Mouse (Mus musculus) hindbrain, embryonic 12.5 days (tissue): ENCODE measurements around the gene Epha2. TPM values are rescaled to one million over a fixed set of nuclear protein-coding genes. Genes with fewer than 3 reads are reported as not detected.

Experiments
- ATAC-seq: fragments of 200-750 bp; cut with Nextera tagmentation; 2 replicates; pipeline ENCODE4 v1.8.0; 2017; ENCODE audit warnings: moderate TSS enrichment; ENCODE audit not compliant: low FRiP score
- H3K27ac ChIP-seq: fragments of 300-500 bp; sonication (generic); 2 replicates; pipeline ENCODE4 v1.5.1; 2016; ENCODE audit warnings: mild to moderate bottlenecking
- H3K27me3 ChIP-seq: fragments of 300-500 bp; sonication (generic); 2 replicates; pipeline ENCODE4 v1.6.1; 2016; ENCODE audit warnings: mild to moderate bottlenecking
- H3K36me3 ChIP-seq: fragments of 300-500 bp; sonication (generic); 2 replicates; pipeline ENCODE4 v1.6.1; 2016; ENCODE audit warnings: mild to moderate bottlenecking
- H3K4me1 ChIP-seq: fragments of 300-500 bp; sonication (generic); 2 replicates; pipeline ENCODE4 v1.6.1; 2016
- H3K4me2 ChIP-seq: fragments of 300-500 bp; sonication (generic); replicated peaks from 2 replicates; pipeline ENCODE4 v1.6.1; 2016; ENCODE audit warnings: mild to moderate bottlenecking
- H3K4me3 ChIP-seq: fragments of 300-500 bp; sonication (generic); 2 replicates; pipeline ENCODE4 v1.5.1; 2016; ENCODE audit warnings: mild to moderate bottlenecking
- H3K9ac ChIP-seq: fragments of 300-500 bp; sonication (generic); 2 replicates; pipeline ENCODE4 v1.6.1; 2016; ENCODE audit warnings: mild to moderate bottlenecking, moderate library complexity
- H3K9me3 ChIP-seq: fragments of 300-500 bp; sonication (generic); replicated peaks from 2 replicates; pipeline ENCODE4 v1.6.1; 2016; ENCODE audit warnings: mild to moderate bottlenecking
- WGBS: fragments of 180-500 bp; shearing (Covaris S2); methylation state at CpG from one replicate; pipeline ENCODE4 v1.1.7; 2016; 5-methylcytosine and 5-hydroxymethylcytosine counted together
- polyA plus RNA-seq: library from polyadenylated mRNA; unstranded; fragments of >200 nt; fragmentation: Nextera tagmentation; extraction: Ambion mirVana; gene quantifications from 2 replicates; pipeline ENCODE4 v1.2.1, GENCODE M21; 2016

Epha2 gene
- polyA plus RNA-seq, 1 experiment from 2014 or later, result 2.7 TPM

DNA sequence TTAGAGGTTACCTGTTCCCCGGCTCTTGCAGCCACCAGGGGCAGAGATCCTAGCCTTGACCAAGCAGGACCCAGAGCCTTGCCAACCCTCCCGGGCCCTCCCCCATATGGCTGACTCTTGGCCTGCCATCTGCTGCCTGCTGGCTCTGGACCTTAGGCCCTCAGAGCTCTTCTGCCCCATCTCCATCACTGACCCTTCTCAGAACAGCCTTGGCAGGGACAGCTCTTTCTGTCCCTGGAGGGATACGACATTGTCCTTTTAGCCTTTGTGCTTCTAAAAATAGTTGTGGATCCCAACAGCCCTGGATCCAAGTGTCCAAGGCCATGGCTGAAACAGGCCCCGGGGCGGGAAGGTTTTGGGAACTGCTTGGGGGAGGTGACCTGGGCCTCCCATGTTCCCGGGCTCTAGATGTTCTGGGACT, 23.7 kb downstream of the Epha2 start:
- H3K36me3 ChIP-seq, result peaks cover 4% of the 10 kb centered on the region; the same call in 1 of the 2 replicates
- no peak for ATAC-seq
- no peaks in the 10 kb centered on the region for H3K4me1 ChIP-seq
- no peak overlapping the region for H3K27ac ChIP-seq
- H3K9ac ChIP-seq, result no peak overlapping the region
- WGBS, result 85% methylated on average over 6 of the region's 6 CpGs
- no peaks in the 10 kb centered on the region for H3K27me3 ChIP-seq
- no peaks in the 10 kb centered on the region for H3K9me3 ChIP-seq
- H3K4me3 ChIP-seq, result no peak overlapping the region
- no peak overlapping the region for H3K4me2 ChIP-seq

DNA sequence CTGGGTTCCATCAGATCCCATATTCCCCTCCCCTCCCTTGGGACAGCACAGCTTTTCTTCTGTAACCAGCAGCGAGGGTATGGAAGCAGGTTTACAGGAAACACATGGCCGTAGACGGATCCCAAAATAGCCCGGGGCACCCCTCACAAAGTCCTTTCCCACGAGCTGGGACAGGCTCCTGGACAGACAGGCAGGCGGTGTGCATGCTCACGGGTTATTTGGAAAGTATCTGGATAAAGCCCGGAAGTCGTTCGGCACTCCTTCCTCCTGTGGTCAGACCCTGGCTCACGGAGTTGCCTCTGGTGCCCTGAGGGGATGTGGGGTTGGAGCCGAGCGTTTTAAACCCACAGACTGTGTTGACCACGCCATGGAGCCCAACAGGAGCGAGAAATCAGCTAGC, 24.6 kb downstream of the Epha2 start:
- H3K36me3 ChIP-seq, result peaks cover 4% of the 10 kb centered on the region; the same call in 1 of the 2 replicates
- no peak for ATAC-seq
- H3K27me3 ChIP-seq, result no peaks in the 10 kb centered on the region
- H3K9me3 ChIP-seq, result no peaks in the 10 kb centered on the region
- WGBS, result 63% methylated on average over 15 of the region's 15 CpGs
- no peak overlapping the region for H3K4me3 ChIP-seq
- no peak overlapping the region for H3K4me2 ChIP-seq
- no peaks in the 10 kb centered on the region for H3K4me1 ChIP-seq
- H3K27ac ChIP-seq, result no peak overlapping the region
- H3K9ac ChIP-seq, result no peak overlapping the region

DNA sequence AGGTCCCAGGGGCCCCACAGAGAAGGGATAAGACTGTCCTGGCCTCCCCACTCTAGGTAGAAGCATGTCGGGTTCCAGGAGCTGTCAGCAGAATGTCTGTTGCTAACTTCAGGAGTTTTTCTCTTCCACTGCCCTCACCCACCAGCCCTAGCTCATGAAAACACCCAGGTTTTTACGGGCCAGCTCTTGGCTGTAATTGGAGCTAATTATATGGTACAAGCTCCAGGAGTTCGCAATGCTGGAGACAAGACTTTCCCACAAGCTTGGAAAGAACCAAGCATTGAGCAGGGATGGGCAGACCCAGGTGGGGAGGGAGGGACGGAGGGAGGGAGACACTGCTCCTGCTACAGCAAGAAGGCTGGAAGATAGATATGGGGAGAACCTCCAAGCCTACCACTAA, 26.0 kb downstream of the Epha2 start:
- Histone ChIP-seq H3K4me3 (no peak overlapping the region), H3K36me3 (no peaks in the 10 kb centered on the region), H3K9ac (no peak overlapping the region), H3K27me3 (no peaks in the 10 kb centered on the region), H3K4me2 (no peak overlapping the region), H3K27ac (no peak overlapping the region), H3K4me1 (no peaks in the 10 kb centered on the region), H3K9me3 (no peaks in the 10 kb centered on the region)
- WGBS, result 79% methylated on average over 4 of the region's 4 CpGs
- no peak for ATAC-seq

DNA sequence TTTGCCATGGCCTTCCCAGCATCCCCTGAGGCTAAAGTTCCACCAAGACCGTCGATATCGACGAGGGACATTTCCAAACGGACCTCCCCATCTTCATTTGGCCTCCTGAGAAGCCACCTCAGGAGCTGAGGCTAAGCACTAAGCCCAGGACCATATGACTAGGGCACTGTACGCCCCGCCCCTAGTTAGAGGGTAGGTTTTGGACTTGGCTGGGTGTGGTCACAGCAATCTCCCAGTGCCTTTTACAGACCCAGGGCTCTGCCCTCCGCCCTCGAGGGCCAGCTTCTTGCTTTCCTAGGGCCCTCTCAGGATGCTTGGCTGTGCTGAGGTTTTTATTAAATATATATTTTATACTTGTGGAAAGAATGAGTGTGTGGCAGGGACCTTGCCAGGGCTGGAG, 27.7 kb downstream of the Epha2 start:
- Histone ChIP-seq H3K4me3 (no peak overlapping the region), H3K27ac (no peak overlapping the region), H3K4me1 (no peaks in the 10 kb centered on the region), H3K9ac (no peak overlapping the region), H3K4me2 (no peak overlapping the region), H3K27me3 (no peaks in the 10 kb centered on the region), H3K9me3 (no peaks in the 10 kb centered on the region), H3K36me3 (no peaks in the 10 kb centered on the region)
- no peak for ATAC-seq
- WGBS, result 88% methylated on average over 9 of the region's 9 CpGs

DNA sequence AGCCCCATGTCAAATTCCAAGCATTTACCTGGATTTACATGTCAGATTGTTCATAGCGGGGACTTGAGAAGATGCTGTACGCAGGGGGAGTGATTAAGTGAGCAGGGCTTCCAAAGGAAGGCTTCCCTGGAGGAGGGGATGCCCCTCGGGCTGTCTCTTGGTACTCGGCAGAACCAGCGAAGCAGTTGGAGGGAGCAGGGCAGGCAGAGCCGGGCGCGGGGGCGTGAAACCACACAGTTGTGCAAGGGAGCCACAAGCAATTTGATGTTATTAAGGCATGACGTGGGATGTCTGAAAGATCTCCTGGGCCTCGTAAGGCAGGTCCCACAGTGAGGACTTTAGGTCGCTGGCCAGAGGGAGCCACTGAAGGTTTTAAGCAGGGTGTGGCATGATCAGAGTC, 28.9 kb downstream of the Epha2 start:
- H3K9ac ChIP-seq, result no peak overlapping the region
- H3K36me3 ChIP-seq, result no peaks in the 10 kb centered on the region
- no peak overlapping the region for H3K27ac ChIP-seq
- H3K4me1 ChIP-seq, result peaks cover 7% of the 10 kb centered on the region
- H3K9me3 ChIP-seq, result no peaks in the 10 kb centered on the region
- H3K4me3 ChIP-seq, result no peak overlapping the region
- H3K4me2 ChIP-seq, result no peak overlapping the region
- no peak for ATAC-seq
- WGBS, result 69% methylated on average over 12 of the region's 12 CpGs
- H3K27me3 ChIP-seq, result no peaks in the 10 kb centered on the region

DNA sequence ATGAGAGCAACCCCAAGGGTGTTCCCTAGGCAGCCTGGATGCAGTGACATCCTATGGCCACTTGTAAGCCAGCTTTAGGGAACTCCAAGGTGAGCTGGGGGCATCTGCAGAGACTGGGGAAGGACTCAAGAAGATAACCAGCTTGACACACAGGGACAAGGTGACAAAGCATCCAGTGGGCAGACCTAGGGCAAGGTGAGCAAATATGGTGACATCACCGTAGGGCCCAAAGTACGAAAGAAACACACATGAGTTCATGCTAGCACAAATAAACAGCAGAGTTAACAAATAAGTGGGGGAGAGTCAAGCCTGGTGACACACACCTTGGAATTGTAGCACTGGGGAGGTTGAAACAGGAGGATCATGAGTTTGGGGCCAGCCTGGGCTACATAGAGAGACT, 30.4 kb downstream of the Epha2 start:
- WGBS, result 96% methylated on average over 2 of the region's 2 CpGs
- Histone ChIP-seq H3K4me2 (no peak overlapping the region), H3K4me3 (no peak overlapping the region), H3K27ac (no peak overlapping the region), H3K9me3 (no peaks in the 10 kb centered on the region), H3K36me3 (no peaks in the 10 kb centered on the region), H3K4me1 (peaks cover 21% of the 10 kb centered on the region), H3K27me3 (no peaks in the 10 kb centered on the region), H3K9ac (no peak overlapping the region)
- ATAC-seq, result no peak

DNA sequence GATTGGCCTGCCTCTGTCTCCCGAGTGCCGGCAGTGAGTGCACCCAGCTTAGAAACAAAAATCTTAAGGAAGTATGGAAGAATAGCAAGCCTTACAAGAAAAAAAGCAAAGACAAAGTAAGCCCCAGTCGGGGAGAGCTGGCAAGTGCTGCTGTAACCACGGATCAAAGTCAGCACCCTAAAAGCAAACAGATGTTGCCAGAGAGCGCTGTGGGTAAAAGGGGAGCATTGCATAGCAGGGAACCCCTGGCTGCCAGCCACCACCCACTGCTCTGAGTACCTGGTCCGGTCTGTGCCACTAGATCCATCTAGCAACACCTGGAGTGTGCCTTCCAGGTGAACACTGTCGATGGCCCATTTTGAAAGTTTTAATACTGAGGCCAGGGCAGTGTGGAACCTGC, 31.2 kb downstream of the Epha2 start:
- WGBS, result 77% methylated on average over 7 of the region's 7 CpGs
- H3K9ac ChIP-seq, result no peak overlapping the region
- ATAC-seq, result no peak
- H3K4me1 ChIP-seq, result peaks cover 23% of the 10 kb centered on the region
- H3K36me3 ChIP-seq, result no peaks in the 10 kb centered on the region
- H3K9me3 ChIP-seq, result no peaks in the 10 kb centered on the region
- no peaks in the 10 kb centered on the region for H3K27me3 ChIP-seq
- no peak overlapping the region for H3K4me3 ChIP-seq
- no peak overlapping the region for H3K27ac ChIP-seq
- H3K4me2 ChIP-seq, result no peak overlapping the region

DNA sequence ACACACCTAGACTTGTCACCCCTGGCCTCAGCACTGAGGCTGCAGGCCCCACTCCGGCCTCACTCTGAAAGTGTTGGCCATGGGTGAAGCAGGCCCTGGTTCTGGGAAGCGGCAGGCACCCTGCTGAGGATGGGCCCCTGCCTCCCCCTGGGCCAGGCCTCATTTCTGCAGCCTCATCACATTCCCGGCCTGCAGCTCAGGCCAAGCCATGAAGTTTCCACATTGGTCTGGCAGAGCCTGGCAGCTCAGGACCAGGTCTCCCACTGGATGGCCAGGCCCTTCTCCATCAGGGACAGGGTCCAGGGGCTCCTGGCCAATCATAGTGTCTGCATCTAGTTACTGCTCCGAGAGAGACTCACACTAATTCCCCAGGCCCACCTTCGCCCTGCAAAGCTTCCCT, 33.7 kb downstream of the Epha2 start:
- Histone ChIP-seq H3K27ac (peak overlapping the region; percentile 73), H3K9me3 (no peaks in the 10 kb centered on the region), H3K4me2 (no peak overlapping the region), H3K27me3 (no peaks in the 10 kb centered on the region), H3K9ac (no peak overlapping the region), H3K4me1 (peaks cover 44% of the 10 kb centered on the region), H3K4me3 (no peak overlapping the region), H3K36me3 (no peaks in the 10 kb centered on the region)
- WGBS, result 40% methylated on average over 5 of the region's 5 CpGs
- peak; percentile 20; the same call in 1 of the 2 replicates for ATAC-seq

DNA sequence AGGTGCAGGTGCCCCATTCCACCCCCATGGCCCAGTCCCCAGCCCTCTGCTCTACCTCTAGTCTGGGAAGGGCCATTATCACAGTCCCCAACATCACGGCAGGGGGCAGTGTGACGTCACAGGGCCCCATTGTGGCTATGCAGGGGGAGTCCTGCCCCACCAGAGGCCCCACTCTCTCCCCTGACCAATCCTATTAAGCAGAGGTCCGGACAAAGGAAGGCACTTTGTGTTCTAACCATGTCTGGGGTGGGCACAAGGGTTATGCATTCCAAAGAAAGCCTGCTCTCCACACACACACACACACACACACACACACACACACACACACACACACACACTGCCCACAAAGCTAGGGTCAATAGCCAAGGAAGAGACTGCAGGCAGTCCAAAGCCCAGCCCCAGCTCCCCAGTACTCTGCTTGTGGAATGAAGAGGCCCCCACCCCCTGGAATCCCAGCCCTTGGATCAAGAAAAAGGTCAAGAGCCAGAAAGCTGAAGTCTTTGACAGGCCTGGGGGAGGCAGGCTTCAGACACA, 34.3 kb downstream of the Epha2 start:
- H3K9ac ChIP-seq, result no peak overlapping the region
- WGBS, result 0% methylated on average over 3 of the region's 3 CpGs
- H3K9me3 ChIP-seq, result no peaks in the 10 kb centered on the region
- H3K36me3 ChIP-seq, result no peaks in the 10 kb centered on the region
- no peaks in the 10 kb centered on the region for H3K27me3 ChIP-seq
- ATAC-seq, result peak; percentile 80
- peaks cover 44% of the 10 kb centered on the region for H3K4me1 ChIP-seq
- no peak overlapping the region for H3K4me2 ChIP-seq
- no peak overlapping the region for H3K4me3 ChIP-seq
- peak overlapping the region; percentile 73 for H3K27ac ChIP-seq

DNA sequence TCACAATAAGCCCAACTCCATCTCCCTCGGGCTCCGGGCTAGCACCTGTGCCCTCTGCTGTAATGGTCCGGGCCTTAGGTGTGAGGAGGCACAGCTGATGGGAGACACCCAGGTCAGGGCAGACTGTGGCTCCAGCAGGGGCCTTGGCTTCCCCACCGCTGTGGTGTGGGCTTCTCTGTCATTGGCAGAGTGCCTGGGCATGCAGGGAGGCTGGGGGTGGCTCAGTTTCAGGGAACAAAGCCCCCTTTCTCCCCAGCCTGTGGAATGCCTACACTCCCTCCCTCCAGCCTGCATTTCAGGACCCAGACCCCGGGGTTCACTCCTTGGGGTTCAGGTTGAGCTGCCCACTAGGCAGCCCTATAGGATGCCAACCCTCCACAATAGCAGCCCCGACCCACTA, 35.2 kb downstream of the Epha2 start:
- no peak overlapping the region for H3K9ac ChIP-seq
- H3K4me3 ChIP-seq, result no peak overlapping the region
- H3K27ac ChIP-seq, result peak overlapping the region; percentile 73
- 63% methylated on average over 6 of the region's 6 CpGs for WGBS
- H3K27me3 ChIP-seq, result no peaks in the 10 kb centered on the region
- H3K4me1 ChIP-seq, result peaks cover 47% of the 10 kb centered on the region
- no peak overlapping the region for H3K4me2 ChIP-seq
- H3K9me3 ChIP-seq, result no peaks in the 10 kb centered on the region
- no peak; the same call in 1 of the 2 replicates for ATAC-seq
- H3K36me3 ChIP-seq, result no peaks in the 10 kb centered on the region

DNA sequence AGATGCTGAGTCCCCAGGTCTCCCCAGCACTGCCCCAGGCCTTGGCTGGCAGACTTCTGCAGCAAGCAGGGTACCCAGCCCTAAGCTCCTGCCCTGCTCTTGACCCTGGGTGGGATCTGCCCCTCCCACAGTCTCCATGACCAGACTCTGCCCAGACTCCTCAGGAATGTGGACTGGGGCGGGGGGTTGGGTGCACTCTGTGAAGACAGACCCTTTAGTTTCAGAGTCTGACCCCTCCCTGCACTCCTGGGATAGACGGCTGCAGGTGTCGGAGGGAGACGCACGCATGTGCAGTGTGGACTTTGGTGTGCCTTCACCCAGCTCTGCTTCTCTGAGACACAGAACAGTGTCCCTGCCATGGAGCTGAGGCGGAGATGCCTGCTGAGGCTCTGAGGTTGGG, 36.9 kb downstream of the Epha2 start:
- H3K4me1 ChIP-seq, result peaks cover 49% of the 10 kb centered on the region
- H3K36me3 ChIP-seq, result no peaks in the 10 kb centered on the region
- no peaks in the 10 kb centered on the region for H3K9me3 ChIP-seq
- no peak for ATAC-seq
- H3K27ac ChIP-seq, result peak overlapping the region; percentile 48
- no peak overlapping the region for H3K4me2 ChIP-seq
- H3K4me3 ChIP-seq, result no peak overlapping the region
- H3K9ac ChIP-seq, result peak overlapping the region; percentile 43; the same call in 1 of the 2 replicates
- H3K27me3 ChIP-seq, result no peaks in the 10 kb centered on the region
- 22% methylated on average over 6 of the region's 6 CpGs for WGBS

DNA sequence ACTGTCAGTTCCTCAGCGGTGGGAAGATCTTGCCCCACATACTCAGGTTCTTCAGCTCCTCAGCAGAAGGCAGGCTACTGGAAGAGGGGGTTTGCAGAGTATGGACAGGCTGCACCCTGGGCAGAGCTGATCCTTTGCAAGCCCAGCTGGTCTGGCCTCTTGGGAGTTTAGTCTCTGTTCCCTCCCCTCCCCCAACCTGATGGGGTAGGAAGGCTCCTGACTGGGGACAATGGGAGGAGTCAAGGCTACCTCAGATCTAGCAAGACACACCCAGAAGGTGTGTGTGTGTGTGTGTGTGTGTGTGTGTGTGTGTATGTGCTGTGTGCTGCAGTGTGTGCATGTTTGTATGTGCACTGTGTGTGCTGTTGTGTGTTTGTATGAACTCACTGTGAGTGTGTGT, 37.8 kb downstream of the Epha2 start:
- Histone ChIP-seq H3K36me3 (no peaks in the 10 kb centered on the region), H3K9ac (no peak overlapping the region), H3K9me3 (no peaks in the 10 kb centered on the region), H3K27me3 (no peaks in the 10 kb centered on the region), H3K27ac (peak overlapping the region; percentile 48; the same call in 1 of the 2 replicates), H3K4me1 (peaks cover 49% of the 10 kb centered on the region), H3K4me2 (no peak overlapping the region), H3K4me3 (no peak overlapping the region)
- WGBS, result 29% methylated on average over 1 of the region's 1 CpGs
- no peak for ATAC-seq

DNA sequence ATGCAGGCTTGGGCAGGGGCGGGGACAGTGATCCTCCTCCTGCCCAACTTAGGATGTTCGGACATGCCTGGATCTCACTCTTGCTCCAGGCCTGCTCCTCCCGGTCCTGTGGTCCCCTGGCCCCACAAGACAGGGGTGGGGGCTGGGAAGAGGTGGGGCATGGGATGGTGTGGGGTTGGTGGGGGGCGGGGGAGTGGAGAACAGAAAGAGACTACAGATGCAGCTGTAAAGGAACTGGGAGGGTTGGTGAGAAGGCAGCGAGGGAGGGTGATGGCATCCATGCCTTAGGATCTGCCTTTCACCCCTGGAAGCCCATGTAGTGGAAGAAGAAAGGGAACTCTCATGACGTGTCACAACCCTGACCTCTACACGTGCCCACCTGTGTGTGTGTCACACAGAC, 40.4 kb downstream of the Epha2 start:
- Histone ChIP-seq H3K27me3 (no peaks in the 10 kb centered on the region), H3K9me3 (no peaks in the 10 kb centered on the region), H3K36me3 (no peaks in the 10 kb centered on the region), H3K9ac (0 out of 2 replicates have a peak overlapping the region, but pooled peaks have one; percentile 18), H3K27ac (no peak overlapping the region), H3K4me1 (peaks cover 28% of the 10 kb centered on the region), H3K4me3 (no peak overlapping the region), H3K4me2 (no peak overlapping the region)
- 58% methylated on average over 7 of the region's 7 CpGs for WGBS
- ATAC-seq, result no peak
